Mouse (Mus musculus): ENCODE measurements around the gene Maml2.

DNA sequence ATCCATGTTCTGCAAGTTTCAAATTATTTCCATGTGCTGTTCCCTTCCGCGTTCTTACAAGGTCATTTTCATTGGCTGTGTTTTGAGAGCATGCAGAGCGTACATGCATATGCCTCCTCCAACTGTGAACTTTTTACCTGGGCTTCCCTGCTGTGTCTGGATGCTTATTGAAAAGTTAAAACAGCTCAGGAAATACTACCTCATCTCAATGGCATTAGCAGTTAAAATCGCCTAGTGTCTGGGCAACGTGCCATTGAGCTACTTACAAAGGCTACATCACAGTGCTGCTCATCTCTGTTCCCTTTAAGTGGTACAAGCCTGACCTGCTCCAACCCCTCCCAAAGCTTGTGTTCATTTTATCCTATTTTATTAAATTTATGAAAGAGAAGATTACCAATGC is 347.4 kb downstream of the Maml2 start:
- no peak for TF ChIP-seq POLR2A (IDR thresholded peaks at IDR 0.05; ENCODE audit: borderline replicate concordance, insufficient read depth, low read length)
- no peak for TF ChIP-seq CTCF (IDR thresholded peaks at IDR 0.05; ENCODE audit: borderline replicate concordance, insufficient read depth, low read depth, low read length)
